Mouse (Mus musculus) liver, embryonic 16.5 days (tissue): Measurements from ENCODE around the gene Cpne5. TPM values are rescaled to one million over a fixed set of nuclear protein-coding genes. Genes with fewer than 3 reads are reported as not detected.

Experiments
- ATAC-seq: fragments of 200-750 bp; cut with Nextera tagmentation; 2 replicates; pipeline ENCODE4 v1.8.0; 2017; ENCODE audit warnings: low read depth, mild to moderate bottlenecking, moderate number of reproducible peaks, moderate library complexity
- H3K27ac ChIP-seq: fragments of 300-500 bp; sonication (generic); 2 replicates; pipeline ENCODE4 v1.5.1; 2014; ENCODE audit warnings: mild to moderate bottlenecking, low read length
- H3K27me3 ChIP-seq: fragments of 300-500 bp; sonication (generic); 2 replicates; pipeline ENCODE4 v1.6.1; 2014; ENCODE audit warnings: low read depth, low read length, mixed read lengths; ENCODE audit not compliant: control insufficient read depth, insufficient read depth
- H3K36me3 ChIP-seq: fragments of 300-500 bp; sonication (generic); 2 replicates; pipeline ENCODE4 v1.6.1; 2014; ENCODE audit warnings: mild to moderate bottlenecking; ENCODE audit not compliant: control insufficient read depth, insufficient read depth
- H3K4me1 ChIP-seq: fragments of 300-500 bp; sonication (generic); 2 replicates; pipeline ENCODE4 v1.6.1; 2014; ENCODE audit warnings: low read depth, low read length, mixed read lengths; ENCODE audit not compliant: control insufficient read depth
- H3K4me2 ChIP-seq: fragments of 300-500 bp; sonication (generic); 2 replicates; pipeline ENCODE4 v1.6.1; 2014; ENCODE audit warnings: low read depth, low read length, mixed read lengths
- H3K4me3 ChIP-seq: fragments of 300-500 bp; sonication (generic); 2 replicates; pipeline ENCODE4 v1.5.1; 2014; ENCODE audit warnings: low read depth, mild to moderate bottlenecking, low read length
- H3K9ac ChIP-seq: fragments of 300-500 bp; sonication (generic); 2 replicates; pipeline ENCODE4 v1.6.1; 2014; ENCODE audit warnings: low read depth, low read length
- H3K9me3 ChIP-seq: fragments of 300-500 bp; sonication (generic); replicated peaks from 2 replicates; pipeline ENCODE4 v1.6.1; 2016; ENCODE audit warnings: low read length; ENCODE audit not compliant: control insufficient read depth
- WGBS: fragments of 180-500 bp; shearing (Covaris S2); extraction: QIAGEN DNeasy Blood & Tissue Kit; methylation state at CpG from one replicate; pipeline ENCODE4 v1.1.7; 2014; ENCODE audit not compliant: insufficient replicate concordance; 5-methylcytosine and 5-hydroxymethylcytosine counted together
- polyA plus RNA-seq: library from polyadenylated mRNA; unstranded; fragments of >200 nt; fragmentation: Nextera tagmentation; extraction: Ambion mirVana; gene quantifications from 2 replicates; pipeline ENCODE4 v1.2.1, GENCODE M21; 2015

Cpne5 gene
- polyA plus RNA-seq, 1 experiment from 2014 or later: 0.24 TPM

DNA sequence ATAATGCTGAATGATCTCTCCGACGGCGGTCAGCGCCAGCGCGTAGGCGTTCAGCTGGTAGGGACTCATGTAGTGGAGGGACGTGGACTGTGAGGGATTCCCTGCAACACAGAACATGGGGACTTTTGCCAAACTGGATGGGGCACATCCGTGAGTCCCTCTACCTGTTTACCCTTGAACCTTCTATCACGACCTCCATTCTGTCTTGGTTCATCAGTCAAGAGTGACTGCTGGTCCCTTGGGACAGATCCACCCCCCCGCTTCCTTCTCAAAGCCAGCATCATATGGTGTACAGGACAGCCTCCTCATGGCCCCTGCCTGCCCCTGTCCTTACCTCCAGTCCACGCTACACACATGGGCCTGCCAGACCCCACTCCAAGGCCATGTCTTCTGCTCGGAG lies 75.6 kb downstream of the Cpne5 start:
- no peak for ATAC-seq
- no peaks in the 10 kb centered on the region for H3K36me3 ChIP-seq
- 82% methylated on average over 13 of the region's 13 CpGs for WGBS

DNA sequence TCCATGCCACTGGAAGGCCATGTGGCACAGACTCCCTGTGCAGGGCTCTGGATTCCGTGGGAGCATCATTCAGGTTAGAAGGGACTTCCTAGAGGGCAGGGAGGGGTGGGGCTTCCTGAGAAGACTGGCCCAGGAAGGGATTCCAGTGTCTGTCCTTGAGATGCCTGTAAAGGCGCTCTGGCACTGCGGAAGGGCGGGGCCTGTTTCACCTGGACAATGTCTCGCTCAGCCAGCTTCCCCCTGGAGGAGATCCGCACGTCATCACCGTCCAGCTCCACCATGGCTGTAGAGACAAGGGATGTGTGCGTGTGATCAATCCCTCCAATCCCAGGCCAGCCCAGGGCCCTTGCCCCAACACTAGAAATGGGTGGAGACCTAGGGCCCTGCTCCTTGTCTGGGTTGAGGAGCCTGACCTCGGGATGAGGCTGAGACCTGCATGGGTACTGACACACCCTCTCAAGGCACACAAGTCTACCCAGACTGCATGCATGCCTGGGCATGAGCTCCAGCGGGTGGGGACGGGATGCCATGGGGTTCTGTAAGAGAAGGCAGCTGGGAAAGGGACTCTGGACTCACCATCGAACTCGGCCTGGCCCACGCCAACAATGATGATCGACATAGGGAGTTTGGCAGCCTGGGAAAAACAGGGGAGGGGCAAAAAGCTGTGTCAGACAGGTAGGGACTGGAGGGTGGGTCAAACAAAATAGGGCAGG lies 78.1 kb downstream of the Cpne5 start:
- no peak overlapping the region for H3K27ac ChIP-seq
- ATAC-seq: no peak
- H3K4me2 ChIP-seq: no peak overlapping the region
- H3K36me3 ChIP-seq: no peaks in the 10 kb centered on the region
- H3K4me3 ChIP-seq: no peak overlapping the region
- peaks cover 7% of the 10 kb centered on the region for H3K4me1 ChIP-seq
- no peaks in the 10 kb centered on the region for H3K27me3 ChIP-seq
- H3K9me3 ChIP-seq: no peaks in the 10 kb centered on the region; the same call in 1 of the 2 replicates
- no peak overlapping the region for H3K9ac ChIP-seq
- WGBS: 72% methylated on average over 16 of the region's 16 CpGs

More for the DNA sequence above, 75.6 kb downstream of the Cpne5 start:
- no peaks in the 10 kb centered on the region for H3K27me3 ChIP-seq
- no peak overlapping the region for H3K4me3 ChIP-seq
- H3K4me1 ChIP-seq: peaks cover 13% of the 10 kb centered on the region
- no peak overlapping the region for H3K27ac ChIP-seq
- H3K4me2 ChIP-seq: no peak overlapping the region
- H3K9ac ChIP-seq: no peak overlapping the region
- H3K9me3 ChIP-seq: no peaks in the 10 kb centered on the region; the same call in 1 of the 2 replicates

DNA sequence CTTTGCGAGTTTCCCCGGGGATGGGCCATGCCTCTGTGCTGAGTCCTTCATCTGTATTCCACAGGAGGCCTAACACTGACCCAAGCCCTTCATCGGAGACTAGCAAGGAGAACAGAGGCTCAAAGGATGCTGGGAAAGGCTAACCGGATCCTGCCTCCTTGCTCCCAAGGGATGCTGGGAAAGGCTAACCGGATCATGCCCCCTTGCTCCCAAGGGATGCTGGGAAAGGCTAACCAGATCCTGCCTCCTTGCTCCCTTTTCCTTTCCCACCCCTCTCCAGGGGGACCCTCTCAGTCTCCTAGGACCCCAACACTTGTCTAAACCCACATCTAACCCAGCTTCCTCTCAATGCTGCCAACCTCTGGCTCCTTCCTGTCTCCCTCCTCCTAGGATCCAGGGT lies 78.6 kb downstream of the Cpne5 start:
- Histone ChIP-seq H3K27me3 (no peaks in the 10 kb centered on the region), H3K4me3 (no peak overlapping the region), H3K27ac (no peak overlapping the region), H3K4me2 (no peak overlapping the region), H3K9me3 (no peaks in the 10 kb centered on the region; the same call in 1 of the 2 replicates), H3K4me1 (peaks cover under 1% of the 10 kb centered on the region), H3K9ac (no peak overlapping the region), H3K36me3 (no peaks in the 10 kb centered on the region)
- ATAC-seq: no peak
- WGBS: 77% methylated on average over 5 of the region's 5 CpGs

DNA sequence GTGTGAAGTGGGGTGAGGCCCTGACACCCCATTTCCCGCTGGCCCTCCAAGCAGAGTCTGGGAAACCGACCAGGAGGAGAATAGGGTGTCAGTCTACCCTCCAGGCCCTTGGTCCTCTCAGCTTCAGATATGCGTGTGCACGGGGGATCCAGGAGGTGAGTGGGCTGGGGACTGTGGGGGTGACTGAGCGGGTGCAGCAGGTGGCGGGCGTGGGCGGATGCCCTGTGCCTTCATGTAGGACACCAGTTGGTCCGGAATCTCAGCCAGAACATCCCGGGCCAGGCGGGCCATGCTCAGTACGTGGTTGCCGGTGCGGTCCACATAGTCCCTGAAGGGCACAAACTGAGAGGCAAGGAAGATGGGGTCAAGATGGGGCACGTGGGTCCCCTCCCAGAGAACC lies 79.1 kb downstream of the Cpne5 start:
- no peak overlapping the region for H3K9ac ChIP-seq
- no peaks in the 10 kb centered on the region for H3K4me1 ChIP-seq
- no peak for ATAC-seq
- H3K36me3 ChIP-seq: no peaks in the 10 kb centered on the region
- H3K4me2 ChIP-seq: no peak overlapping the region
- no peak overlapping the region for H3K4me3 ChIP-seq
- WGBS: 81% methylated on average over 15 of the region's 15 CpGs
- no peaks in the 10 kb centered on the region for H3K27me3 ChIP-seq
- H3K9me3 ChIP-seq: no peaks in the 10 kb centered on the region; the same call in 1 of the 2 replicates
- H3K27ac ChIP-seq: no peak overlapping the region

DNA sequence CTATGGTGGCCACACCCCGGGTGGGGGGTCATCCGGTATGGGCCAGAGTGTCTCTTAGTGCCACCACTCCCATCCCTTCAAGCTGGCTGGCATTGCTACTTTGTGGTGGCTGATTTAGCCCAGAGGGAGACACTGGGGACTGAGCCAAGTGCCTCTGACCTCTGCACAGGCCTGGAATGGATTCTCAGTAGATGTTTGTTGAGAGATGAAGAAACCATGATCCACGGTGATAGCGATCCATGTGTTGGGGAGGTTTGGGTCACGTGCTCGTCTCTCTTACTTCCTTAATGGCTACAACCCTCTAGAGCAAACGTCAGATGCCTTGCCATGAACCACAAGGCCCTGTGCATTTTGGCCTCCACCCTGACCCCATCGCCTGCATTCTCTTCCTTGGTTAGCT lies 81.1 kb downstream of the Cpne5 start:
- ATAC-seq: no peak

DNA sequence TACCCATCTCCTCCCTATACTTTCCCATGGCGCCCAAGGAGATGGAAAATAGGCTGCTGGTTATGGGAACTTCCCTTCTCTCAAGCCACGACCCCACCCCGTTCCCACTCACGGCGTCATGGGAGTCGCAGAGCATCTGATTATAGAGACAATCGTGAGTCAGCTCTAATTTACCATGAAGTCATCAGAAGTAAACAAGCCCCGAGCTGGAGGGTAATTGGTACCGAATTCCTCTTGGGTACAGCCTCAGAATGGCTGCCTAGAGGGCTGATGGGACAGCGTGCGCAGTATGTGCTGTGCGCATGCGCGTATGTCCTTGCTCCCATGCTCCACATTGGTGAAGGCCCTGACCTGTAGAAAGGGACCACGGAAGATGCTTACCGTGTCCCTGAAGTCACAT lies 81.6 kb downstream of the Cpne5 start:
- no peak for ATAC-seq
- Histone ChIP-seq H3K4me1 (no peaks in the 10 kb centered on the region), H3K9me3 (no peaks in the 10 kb centered on the region; the same call in 1 of the 2 replicates), H3K4me2 (no peak overlapping the region), H3K36me3 (no peaks in the 10 kb centered on the region), H3K9ac (no peak overlapping the region), H3K27ac (no peak overlapping the region), H3K27me3 (no peaks in the 10 kb centered on the region), H3K4me3 (no peak overlapping the region)
- 57% methylated on average over 16 of the region's 16 CpGs for WGBS

More for the DNA sequence above, 81.1 kb downstream of the Cpne5 start:
- H3K27ac ChIP-seq: no peak overlapping the region
- H3K9me3 ChIP-seq: no peaks in the 10 kb centered on the region; the same call in 1 of the 2 replicates
- H3K4me2 ChIP-seq: no peak overlapping the region
- H3K36me3 ChIP-seq: no peaks in the 10 kb centered on the region
- H3K4me3 ChIP-seq: no peak overlapping the region
- 55% methylated on average over 8 of the region's 8 CpGs for WGBS
- H3K9ac ChIP-seq: no peak overlapping the region
- no peaks in the 10 kb centered on the region for H3K4me1 ChIP-seq
- no peaks in the 10 kb centered on the region for H3K27me3 ChIP-seq

DNA sequence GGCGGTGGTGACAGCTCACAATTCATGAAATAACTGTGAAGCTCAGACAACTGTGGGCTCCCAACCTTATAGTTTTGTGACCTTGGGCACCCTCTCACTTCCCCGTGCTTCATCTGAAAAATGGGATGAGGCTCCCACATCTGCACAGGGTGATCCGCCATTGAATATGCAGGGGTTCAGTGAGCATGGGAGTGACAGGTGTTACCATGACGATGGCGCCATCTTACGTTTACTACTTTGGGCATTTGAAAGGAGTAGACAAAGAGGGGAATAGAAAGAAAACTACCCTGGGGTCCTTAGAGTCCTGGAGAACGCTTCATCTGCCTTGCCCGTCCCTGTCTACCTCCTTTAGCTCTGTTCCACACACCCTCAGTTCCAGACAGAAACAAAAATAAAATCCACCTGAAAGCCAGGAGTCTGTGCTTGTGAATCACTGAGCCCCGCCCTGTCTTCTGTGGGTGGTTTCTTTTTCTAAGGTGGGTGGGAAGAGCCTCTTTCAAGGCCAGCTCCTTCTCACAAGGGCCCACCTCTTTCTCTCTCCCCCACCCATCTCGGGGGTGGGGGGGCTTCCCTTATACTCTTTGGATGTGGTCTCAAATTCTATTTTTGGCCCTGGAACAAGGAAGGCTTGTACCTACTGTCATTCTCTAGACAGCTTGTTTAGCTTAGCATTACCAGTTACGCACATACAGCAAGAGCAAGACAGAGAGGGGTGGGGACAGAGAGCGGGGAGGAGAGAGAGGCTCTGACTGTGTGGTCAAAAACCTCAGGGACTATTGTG lies 82.4 kb downstream of the Cpne5 start:
- no peak overlapping the region for H3K4me2 ChIP-seq
- H3K4me3 ChIP-seq: no peak overlapping the region
- H3K9me3 ChIP-seq: no peaks in the 10 kb centered on the region
- 68% methylated on average over 12 of the region's 12 CpGs for WGBS
- no peaks in the 10 kb centered on the region for H3K27me3 ChIP-seq
- H3K9ac ChIP-seq: no peak overlapping the region
- no peak overlapping the region for H3K27ac ChIP-seq
- H3K36me3 ChIP-seq: no peaks in the 10 kb centered on the region
- no peaks in the 10 kb centered on the region for H3K4me1 ChIP-seq
- ATAC-seq: no peak

DNA sequence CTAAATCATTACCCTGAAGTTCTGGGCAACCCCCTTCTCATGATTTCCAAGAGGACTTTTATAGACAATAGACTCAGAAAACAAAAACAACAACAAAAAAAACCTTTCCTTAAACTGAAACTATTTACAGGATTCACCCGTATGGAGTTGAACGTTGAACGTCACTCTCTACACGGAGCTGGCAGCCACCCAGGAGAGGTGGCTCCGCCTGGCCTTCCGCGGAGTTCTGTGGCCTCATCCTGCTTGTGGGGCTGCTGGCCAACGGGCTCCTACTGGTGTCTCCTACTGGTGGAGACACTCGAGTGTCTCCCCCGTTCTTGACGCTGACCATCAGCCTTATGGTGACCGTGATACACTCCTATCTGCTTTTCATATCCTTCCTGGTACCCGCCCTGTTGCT lies 83.7 kb downstream of the Cpne5 start:
- H3K27ac ChIP-seq: no peak overlapping the region
- no peak overlapping the region for H3K4me2 ChIP-seq
- no peaks in the 10 kb centered on the region for H3K4me1 ChIP-seq
- no peaks in the 10 kb centered on the region for H3K36me3 ChIP-seq
- 45% methylated on average over 13 of the region's 13 CpGs for WGBS
- ATAC-seq: no peak
- H3K27me3 ChIP-seq: no peaks in the 10 kb centered on the region
- no peaks in the 10 kb centered on the region for H3K9me3 ChIP-seq
- H3K4me3 ChIP-seq: no peak overlapping the region
- H3K9ac ChIP-seq: no peak overlapping the region

DNA sequence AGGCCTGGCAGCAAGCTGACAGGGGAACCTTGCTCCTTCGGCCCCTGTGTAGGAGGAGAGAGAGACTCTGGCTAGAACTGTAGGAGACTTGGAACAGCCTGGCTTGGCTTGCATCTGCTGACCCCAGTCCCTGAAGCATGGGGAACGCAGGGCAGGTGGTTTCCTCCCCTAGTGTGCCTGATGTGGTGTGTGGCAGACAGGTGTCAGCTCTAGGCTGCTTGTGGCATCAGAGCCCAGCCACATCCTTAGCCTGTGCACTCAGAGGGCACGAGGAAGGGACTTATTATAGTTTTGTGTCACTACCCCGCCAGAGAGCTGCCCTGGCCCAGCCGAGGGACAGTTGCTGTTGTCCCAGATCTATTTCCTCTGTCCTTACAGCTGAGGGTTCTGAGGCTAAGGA lies 85.4 kb downstream of the Cpne5 start:
- Histone ChIP-seq H3K27me3 (no peaks in the 10 kb centered on the region), H3K4me1 (peaks cover 2% of the 10 kb centered on the region; the same call in 1 of the 2 replicates), H3K4me2 (no peak overlapping the region), H3K27ac (no peak overlapping the region), H3K36me3 (no peaks in the 10 kb centered on the region), H3K9ac (no peak overlapping the region), H3K4me3 (no peak overlapping the region), H3K9me3 (no peaks in the 10 kb centered on the region)
- no peak for ATAC-seq
- WGBS: 47% methylated on average over 5 of the region's 5 CpGs
